Mouse (Mus musculus) E14TG2a.4 (cell line): Measurements from ENCODE around the gene Ndufv1.

ENCODE experiments used
- H3K27me3 ChIP-seq: 2 replicates; pipeline ENCODE4 v1.6.1; 2014; ENCODE audit warnings: low read length, control low read depth; ENCODE audit not compliant: insufficient read depth
- H3K36me3 ChIP-seq: 2 replicates; pipeline ENCODE4 v1.6.1; 2014; ENCODE audit warnings: low read length, control low read depth; ENCODE audit not compliant: insufficient read depth
- H3K4me1 ChIP-seq: replicated peaks from 2 replicates; pipeline ENCODE4 v1.6.1; 2014; ENCODE audit warnings: low read depth, low read length, control low read depth
- H3K4me3 ChIP-seq: replicated peaks from 2 replicates; pipeline ENCODE4 v1.5.1; 2014; ENCODE audit warnings: mild to moderate bottlenecking, low read length
- H3K9me3 ChIP-seq: 2 replicates; pipeline ENCODE4 v1.6.1; 2014; ENCODE audit warnings: low read length, control low read depth
- CTCF ChIP-seq: conservative IDR thresholded peaks from 2 replicates; pipeline ENCODE4 v1.5.1; 2014; ENCODE audit warnings: low read length
- NANOG ChIP-seq: IDR thresholded peaks from 2 replicates; pipeline ENCODE4 v1.6.1; 2014; ENCODE audit warnings: borderline replicate concordance, low read length, mixed read lengths
- POU5F1 ChIP-seq: IDR thresholded peaks from 2 replicates; pipeline ENCODE4 v1.6.1; 2014; ENCODE audit warnings: low read length, borderline replicate concordance

Gene Ndufv1

GRCm38 (mm10) chr19:4014802-4015201 is 2.2 kb upstream of the Ndufv1 start:
- Histone ChIP-seq H3K36me3 (peaks cover 17% of the 10 kb centered on the region), H3K4me3 (no peak overlapping the region), H3K9me3 (no peaks in the 10 kb centered on the region), H3K4me1 (peaks cover 78% of the 10 kb centered on the region), H3K27me3 (no peaks in the 10 kb centered on the region)
- TF ChIP-seq CTCF = no peak
- TF ChIP-seq POU5F1 = no peak
- no peak for TF ChIP-seq NANOG

- H3K4me1 ChIP-seq = peaks cover 61% of the 10 kb centered on the region
- H3K27me3 ChIP-seq = no peaks in the 10 kb centered on the region
- peaks cover 34% of the 10 kb centered on the region for H3K36me3 ChIP-seq
- no peaks in the 10 kb centered on the region for H3K9me3 ChIP-seq
- TF ChIP-seq POU5F1 = no peak
- TF ChIP-seq CTCF = no peak
- no peak for TF ChIP-seq NANOG
- peak overlapping the region; percentile 98 for H3K4me3 ChIP-seq
Observed at GRCm38 (mm10) chr19:4013066-4013465, 460 bp upstream of the Ndufv1 start.

GRCm38 (mm10) chr19:4011086-4011485 is 1.5 kb downstream of the Ndufv1 start:
- Histone ChIP-seq H3K27me3 (no peaks in the 10 kb centered on the region), H3K4me1 (peaks cover 48% of the 10 kb centered on the region), H3K4me3 (peak overlapping the region; percentile 98), H3K9me3 (no peaks in the 10 kb centered on the region), H3K36me3 (peaks cover 54% of the 10 kb centered on the region)
- no peak for TF ChIP-seq POU5F1
- TF ChIP-seq CTCF = no peak
- no peak for TF ChIP-seq NANOG

GRCm38 (mm10) chr19:4005971-4006370 is 6.6 kb downstream of the Ndufv1 start:
- TF ChIP-seq POU5F1 (no peak), NANOG (no peak), CTCF (no peak)

GRCm38 (mm10) chr19:4005091-4005490 is 7.5 kb downstream of the Ndufv1 start:
- Histone ChIP-seq H3K4me1 (peaks cover 52% of the 10 kb centered on the region), H3K4me3 (no peak overlapping the region)

More at GRCm38 (mm10) chr19:4005971-4006370, 6.6 kb downstream of the Ndufv1 start:
- Histone ChIP-seq H3K4me1 (peaks cover 52% of the 10 kb centered on the region), H3K36me3 (peaks cover 69% of the 10 kb centered on the region), H3K27me3 (no peaks in the 10 kb centered on the region), H3K4me3 (no peak overlapping the region), H3K9me3 (no peaks in the 10 kb centered on the region)

GRCm38 (mm10) chr19:4004331-4004730 is 8.3 kb downstream of the Ndufv1 start:
- Histone ChIP-seq H3K36me3 (peaks cover 52% of the 10 kb centered on the region), H3K27me3 (no peaks in the 10 kb centered on the region), H3K9me3 (no peaks in the 10 kb centered on the region), H3K4me1 (peaks cover 58% of the 10 kb centered on the region), H3K4me3 (peak overlapping the region; percentile 72; the same call in 1 of the 2 replicates)
- TF ChIP-seq NANOG (no peak), POU5F1 (no peak), CTCF (no peak)

More at GRCm38 (mm10) chr19:4005091-4005490, 7.5 kb downstream of the Ndufv1 start:
- TF ChIP-seq POU5F1 = no peak
- TF ChIP-seq NANOG = no peak
- TF ChIP-seq CTCF = no peak
- H3K36me3 ChIP-seq = peaks cover 60% of the 10 kb centered on the region
- no peaks in the 10 kb centered on the region for H3K9me3 ChIP-seq
- H3K27me3 ChIP-seq = no peaks in the 10 kb centered on the region

GRCm38 (mm10) chr19:4003641-4004040 is 9.0 kb downstream of the Ndufv1 start:
- Histone ChIP-seq H3K4me3 (peak overlapping the region; percentile 72), H3K4me1 (peaks cover 64% of the 10 kb centered on the region), H3K27me3 (no peaks in the 10 kb centered on the region; the same call in 1 of the 2 replicates), H3K9me3 (no peaks in the 10 kb centered on the region), H3K36me3 (peaks cover 45% of the 10 kb centered on the region)
- TF ChIP-seq NANOG (no peak), CTCF (no peak), POU5F1 (no peak)

- Histone ChIP-seq H3K27me3 (no peaks in the 10 kb centered on the region; the same call in 1 of the 2 replicates), H3K4me1 (peaks cover 69% of the 10 kb centered on the region), H3K4me3 (peak within 1 kb of the TSS; percentile 72), H3K9me3 (no peaks in the 10 kb centered on the region), H3K36me3 (peaks cover 40% of the 10 kb centered on the region)
- no peak for TF ChIP-seq CTCF
Observed at GRCm38 (mm10) chr19:4003112-4003511, 9.5 kb downstream of the Ndufv1 start, which contains the start of gene Doc2g. Gene Doc2g (plus strand): TSS chr19:4003313.

- H3K36me3 ChIP-seq = peaks cover 27% of the 10 kb centered on the region
- H3K4me1 ChIP-seq = peaks cover 75% of the 10 kb centered on the region
- no peaks in the 10 kb centered on the region; the same call in 1 of the 2 replicates for H3K27me3 ChIP-seq
- TF ChIP-seq CTCF (no peak), NANOG (no peak), POU5F1 (no peak)
- H3K9me3 ChIP-seq = no peaks in the 10 kb centered on the region
- H3K4me3 ChIP-seq = peak overlapping the region; percentile 95; the same call in 1 of the 2 replicates
Observed at GRCm38 (mm10) chr19:4001752-4002151, 10.9 kb downstream of the Ndufv1 start.
